Mouse (Mus musculus) brain, adult 2 months (tissue): Measurements from ENCODE around the gene Moap1.
A peak's percentile ranks its signal among the peaks of the same experiment; 100 is the strongest.

Source experiments
- DNase-seq: peaks from one replicate; pipeline ENCODE4 v3.0.0; 2011; ENCODE audit warnings: low read depth, low spot score

Gene Moap1

DNA sequence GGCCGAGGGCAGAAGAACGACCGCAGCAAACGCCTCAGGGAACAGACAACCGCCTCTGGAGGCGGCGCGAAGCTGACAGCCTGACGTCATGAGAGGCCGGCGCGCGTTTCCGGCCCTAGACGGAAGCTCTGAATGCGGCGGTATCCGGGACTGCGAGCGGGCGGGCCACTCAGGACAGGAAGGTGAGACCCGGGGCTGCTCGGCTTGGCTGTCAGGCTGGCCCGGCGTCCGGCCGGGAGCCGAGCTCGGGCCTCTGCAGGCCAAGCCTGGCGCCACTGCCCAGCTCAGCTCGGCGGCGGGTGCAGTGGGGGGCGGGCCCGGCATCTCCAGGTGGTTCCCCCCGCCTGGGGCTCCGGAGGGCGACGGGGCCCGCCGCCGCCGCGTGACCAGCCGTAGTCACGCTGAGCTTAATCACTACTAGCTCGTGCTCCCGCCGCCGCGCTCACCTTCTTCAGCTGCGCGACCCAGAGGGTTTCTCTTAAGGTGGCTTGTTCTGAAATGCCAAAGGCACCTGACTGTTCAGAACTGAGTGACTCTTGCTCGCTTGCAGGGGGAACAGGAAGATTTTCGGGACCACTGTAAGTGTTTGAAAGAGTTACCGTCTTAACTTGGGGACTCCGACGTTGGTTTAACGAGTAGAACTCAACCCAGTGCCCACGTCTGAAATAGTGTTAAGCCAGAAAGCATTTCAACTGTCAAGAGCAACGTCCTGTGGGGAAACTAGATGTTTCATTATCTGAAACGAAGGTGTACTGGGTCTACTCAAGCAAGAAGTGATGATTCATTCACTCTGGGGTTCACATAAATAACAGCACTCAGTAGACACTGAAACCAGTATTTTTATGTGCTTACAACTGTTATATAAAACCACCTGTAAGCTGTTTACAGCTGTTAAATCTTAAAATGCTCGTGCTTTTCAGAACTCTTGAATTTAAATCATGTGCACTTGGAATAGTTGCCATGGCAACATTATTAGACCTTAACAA is at the start of gene Moap1, which contains the start of gene Tmem251:
TSS of gene Moap1 (minus strand) at position 73 of the 986 bp plus-strand sequence.
TSS of gene Tmem251 (plus strand) at position 174 of the 986 bp plus-strand sequence.
- DNase-seq, result peak; percentile 96

DNA sequence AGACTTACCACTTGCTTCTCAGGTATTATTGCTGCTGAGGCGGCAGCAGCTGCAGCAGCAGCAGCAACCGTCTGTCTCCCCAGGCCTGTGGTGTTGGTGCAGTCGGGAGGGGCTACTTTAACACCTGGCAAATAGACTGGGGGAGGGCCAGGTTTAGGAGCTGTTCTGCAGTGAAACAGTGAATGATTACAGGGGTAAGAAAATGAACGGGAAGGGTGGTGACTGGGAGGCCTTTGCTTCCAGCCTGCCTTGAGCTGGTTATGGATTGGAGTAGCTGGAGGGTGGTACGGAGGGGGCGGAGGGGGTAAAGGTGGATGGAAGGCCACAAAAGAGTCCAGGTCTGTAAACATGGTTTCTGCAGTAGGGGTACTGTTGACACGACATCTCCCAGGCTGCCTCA is 44.5 kb upstream of the Moap1 start:
- no peak for DNase-seq

DNA sequence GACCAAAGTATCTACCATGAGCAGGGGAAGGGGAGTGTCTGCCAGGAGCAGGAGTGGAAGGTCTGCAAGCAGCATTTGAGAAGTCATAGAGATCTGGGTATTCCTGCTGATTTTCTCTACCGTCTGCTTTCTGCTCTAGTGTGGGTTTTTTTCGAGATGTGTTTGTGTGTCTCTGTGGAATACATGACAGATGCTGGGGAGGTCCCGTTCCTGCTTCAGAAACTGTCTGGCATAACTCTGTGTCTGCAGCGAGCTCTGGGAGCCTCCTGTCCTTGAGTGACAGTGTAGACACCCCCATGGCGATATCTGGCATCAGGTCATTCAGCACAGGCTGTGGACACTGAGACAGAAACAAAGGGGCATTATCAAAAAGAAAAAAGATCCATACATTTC is 42.1 kb upstream of the Moap1 start:
- peak; percentile 56 for DNase-seq

DNA sequence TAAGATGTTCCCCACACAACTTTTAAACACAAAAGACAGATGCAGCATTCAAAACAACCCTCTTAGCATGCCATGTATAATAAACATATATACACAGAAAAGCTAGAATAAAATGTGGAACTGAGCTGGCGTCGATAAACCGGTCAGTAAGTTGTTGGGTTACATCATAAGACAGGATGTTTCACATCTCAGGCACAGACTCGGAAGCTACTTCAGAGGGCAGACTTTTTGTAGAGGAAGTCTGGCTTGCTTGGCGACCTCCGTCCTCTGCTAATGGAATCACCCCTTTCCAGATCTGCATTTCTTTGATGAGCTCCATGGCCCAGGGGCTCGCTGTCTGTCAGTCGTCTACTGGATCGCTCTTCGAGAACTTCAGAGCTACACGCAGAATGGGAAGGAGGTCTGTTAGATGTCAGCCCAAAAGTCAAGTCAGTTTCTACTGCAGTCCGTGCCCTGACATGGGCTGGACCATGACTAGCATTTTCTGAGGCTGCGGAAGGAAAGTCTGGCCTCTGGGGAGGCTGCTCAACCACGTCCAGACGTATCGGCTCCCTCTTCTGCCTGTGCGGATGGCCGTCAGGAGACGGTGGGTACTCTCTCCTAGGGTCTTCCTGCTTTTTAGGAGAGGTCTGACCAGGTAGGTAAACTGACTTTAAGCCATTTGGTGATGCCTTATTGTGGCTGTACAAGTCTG is 41.6 kb upstream of the Moap1 start:
- DNase-seq, result no peak

DNA sequence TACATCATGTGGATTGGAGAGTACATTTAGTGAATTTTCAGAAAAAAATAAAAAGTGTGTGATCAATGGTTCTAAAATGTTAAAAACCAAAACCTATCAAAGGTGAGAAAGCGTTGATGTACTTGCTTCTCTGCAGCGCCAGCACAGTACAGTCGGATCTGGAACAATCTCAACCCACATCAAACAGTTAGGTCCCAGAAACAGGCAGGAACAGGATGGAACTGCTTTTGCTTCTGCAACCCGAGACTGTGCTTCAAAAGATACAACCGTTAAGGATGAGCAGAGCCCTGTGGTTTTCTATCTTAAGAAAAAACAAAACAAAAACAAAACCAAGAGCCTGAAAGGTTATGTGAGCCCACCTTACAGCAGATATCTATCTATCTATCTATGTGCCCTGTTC is 39.4 kb upstream of the Moap1 start:
- DNase-seq, result peak; percentile 33

DNA sequence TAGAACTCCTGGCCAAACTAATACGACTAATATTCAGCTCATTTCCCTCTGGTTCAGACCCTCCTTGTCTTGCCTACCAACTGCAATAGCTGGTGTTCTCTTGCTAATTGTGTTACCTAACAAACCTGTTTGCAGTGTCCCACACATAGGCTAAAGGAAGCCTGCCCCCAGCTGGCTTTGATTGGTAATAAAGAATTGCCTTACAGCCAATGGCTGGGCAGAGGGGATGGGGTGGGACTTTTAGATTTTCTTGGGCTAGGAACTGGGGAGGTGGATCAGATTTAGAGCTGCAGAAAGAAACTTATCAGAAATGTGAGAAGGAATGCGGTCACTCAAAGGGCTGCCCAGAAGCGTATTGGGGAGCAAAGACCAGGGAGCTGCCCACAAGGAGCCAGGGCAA is 36.0 kb upstream of the Moap1 start:
- DNase-seq, result peak; percentile 39

DNA sequence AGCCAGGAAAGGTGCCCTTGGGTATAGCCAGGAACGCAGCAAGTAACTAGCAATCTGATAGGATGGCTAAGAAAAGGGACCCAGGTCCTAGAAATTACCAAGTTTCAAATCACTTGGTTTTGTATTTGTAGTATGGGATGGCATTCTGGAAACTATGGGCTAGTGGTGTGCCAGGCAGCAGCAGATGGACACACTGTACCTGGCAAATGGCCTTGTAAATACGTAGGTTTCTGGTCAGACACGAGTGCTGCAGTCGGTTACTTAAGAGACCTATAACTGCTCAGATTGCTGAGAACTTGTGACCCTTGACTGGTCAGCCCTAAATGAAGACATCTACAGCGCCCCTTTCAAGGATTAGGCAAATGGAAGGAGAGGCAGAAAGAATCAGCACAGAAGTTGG is 34.7 kb upstream of the Moap1 start:
- DNase-seq, result peak; percentile 51

DNA sequence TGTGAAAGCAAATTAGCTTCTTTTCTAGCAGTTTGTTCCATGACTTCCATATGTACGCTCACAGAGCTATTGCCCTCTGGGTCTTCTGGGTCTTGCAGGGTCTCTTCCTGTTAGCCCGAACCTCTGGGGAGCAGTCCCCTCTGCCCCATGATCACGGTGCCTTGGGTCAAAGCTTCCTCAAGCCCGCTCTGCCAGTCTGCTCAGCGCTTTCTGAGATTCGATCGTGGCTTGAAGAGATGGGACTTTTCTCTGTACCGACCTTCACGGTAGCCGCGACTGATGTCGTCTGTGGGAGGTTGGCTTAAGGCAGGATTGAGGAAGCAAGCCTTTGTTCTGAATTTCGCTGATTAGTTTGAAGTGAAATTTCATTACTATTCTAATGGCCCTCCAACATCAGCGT is 32.6 kb upstream of the Moap1 start:
- DNase-seq, result no peak

DNA sequence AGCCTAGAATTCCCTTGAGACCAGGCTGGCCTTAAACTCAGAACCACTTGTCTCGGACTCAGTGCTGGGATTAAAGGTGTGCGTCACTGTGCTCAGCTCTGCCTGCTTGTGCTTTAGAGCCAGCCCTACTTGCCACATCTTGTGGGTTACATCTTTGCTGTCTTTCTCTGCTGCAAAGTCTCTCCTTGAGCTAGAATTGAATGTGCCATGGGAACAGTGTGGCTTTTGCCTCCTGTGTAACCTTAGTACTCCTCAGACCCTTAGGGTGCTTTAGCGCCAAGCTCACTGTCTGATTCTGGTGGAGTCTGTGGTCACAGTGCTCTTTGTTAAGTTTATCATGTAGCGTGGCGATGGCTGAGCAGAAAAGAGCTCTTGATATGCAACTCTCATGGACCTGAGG is 29.2 kb upstream of the Moap1 start:
- DNase-seq, result no peak

DNA sequence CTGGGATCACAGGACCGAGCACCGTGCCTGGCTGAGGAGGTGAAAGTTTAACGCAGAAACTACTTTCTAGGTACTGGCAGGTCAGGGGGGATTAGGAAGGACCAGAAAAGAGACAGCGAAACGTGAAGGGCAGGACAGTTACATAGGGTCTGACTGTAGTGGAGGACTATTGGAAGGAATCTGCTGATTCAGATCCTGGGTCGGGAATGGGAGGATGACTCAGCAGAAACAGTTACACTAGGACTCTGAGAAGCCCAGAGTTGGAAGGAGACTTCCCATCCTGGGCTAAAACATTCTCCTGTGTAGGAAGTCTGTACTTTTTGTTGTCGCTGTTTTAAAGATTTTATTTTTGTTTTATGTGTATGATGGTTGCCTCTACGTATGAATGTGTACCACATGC is 28.1 kb upstream of the Moap1 start:
- no peak for DNase-seq

DNA sequence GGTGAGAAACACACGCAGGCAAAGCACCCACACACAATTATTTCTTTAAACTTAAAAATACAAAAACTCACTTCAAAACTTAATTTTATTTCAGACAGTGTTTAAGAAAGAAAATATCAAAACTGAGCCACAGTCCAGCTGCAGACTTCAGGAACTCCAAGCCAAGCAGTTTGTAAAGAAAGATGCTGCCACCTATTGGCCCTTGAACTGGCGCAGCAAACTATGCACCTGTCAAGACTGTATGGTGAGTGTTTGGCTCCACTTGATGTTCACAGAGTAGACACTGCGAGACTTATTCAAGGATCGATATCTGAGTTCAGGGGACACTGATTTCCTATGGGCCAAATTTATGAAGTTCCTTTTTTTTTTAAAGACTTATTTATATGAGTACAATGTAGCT is 25.5 kb upstream of the Moap1 start:
- DNase-seq, result no peak

DNA sequence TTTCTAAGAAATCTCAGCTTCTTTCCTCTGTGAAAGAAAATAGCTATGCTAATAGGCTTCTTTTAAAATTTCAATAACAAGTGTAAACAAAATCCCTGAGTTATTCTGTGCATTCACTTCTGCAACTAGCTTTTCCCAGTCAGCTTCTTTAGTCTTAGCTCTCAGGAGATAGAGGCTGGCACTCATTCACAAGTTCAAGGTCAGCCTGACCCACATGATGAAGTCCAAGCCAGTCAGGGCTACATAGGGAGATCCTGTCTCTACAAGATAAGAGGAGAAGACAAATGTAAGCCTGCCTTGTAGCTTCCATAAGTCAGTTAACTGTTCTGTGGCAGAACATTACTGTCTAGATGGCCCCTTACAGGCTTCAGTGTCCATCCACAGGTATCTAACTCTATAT is 20.2 kb upstream of the Moap1 start:
- no peak for DNase-seq

DNA sequence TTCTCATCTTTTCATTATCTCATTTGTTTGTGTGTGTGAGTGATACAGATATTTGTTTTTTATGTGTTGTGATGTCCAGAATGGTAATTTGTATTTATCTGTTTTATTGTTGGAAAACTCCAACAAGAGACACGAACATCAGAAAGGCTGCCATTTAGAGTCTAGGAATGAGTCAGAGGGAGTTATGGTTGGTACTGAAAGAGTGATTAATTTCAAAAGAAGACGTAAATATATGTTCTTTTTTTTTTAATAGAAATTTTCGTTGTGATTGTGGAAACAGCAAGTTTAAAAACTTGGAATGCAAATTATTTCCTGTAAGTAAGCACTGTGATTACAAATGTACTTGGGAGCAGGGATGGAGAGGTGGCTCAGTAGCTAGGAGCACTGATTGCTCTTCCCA is 18.2 kb upstream of the Moap1 start:
- no peak for DNase-seq

DNA sequence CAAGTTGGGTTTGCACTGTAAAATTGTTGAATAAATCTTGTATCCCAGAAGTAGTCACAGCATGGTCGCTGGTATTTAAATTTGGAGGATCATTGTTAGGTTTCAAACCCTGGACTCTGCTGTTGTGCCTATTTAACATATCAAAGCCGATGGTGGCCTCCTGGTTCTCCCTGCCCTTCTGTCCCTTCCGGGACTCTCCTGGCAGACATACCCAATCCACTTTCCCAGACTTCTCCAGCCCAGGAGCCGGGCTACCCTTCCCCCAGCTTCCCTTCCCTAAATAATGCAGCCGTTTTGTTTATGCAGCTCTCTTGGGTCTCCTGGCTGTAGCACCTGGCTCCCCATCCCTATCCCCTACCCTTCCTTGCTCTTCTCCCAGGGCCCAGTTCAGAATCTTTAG is 15.5 kb upstream of the Moap1 start:
- no peak for DNase-seq

DNA sequence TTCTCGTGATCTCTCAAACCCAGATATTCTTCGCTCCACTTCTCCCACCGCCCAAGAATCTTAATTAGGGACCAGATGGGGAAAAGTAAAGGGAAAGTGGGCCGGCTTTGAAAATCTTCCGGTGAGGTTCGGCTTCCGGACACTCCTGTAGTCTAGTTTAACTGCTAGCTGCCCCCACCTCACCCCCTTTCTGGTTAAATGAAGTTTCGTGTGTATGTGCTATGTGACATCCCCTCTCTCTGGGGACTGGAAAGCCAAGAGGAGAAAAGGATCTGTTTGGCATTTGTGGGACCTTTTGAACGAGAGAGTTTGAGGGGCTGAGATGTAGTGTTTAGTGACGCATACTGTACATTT is 14.9 kb upstream of the Moap1 start, which contains the start of gene Gm20604:
TSS of gene Gm20604 (minus strand) at position 270 of the 354 bp plus-strand sequence.
- DNase-seq, result no peak

DNA sequence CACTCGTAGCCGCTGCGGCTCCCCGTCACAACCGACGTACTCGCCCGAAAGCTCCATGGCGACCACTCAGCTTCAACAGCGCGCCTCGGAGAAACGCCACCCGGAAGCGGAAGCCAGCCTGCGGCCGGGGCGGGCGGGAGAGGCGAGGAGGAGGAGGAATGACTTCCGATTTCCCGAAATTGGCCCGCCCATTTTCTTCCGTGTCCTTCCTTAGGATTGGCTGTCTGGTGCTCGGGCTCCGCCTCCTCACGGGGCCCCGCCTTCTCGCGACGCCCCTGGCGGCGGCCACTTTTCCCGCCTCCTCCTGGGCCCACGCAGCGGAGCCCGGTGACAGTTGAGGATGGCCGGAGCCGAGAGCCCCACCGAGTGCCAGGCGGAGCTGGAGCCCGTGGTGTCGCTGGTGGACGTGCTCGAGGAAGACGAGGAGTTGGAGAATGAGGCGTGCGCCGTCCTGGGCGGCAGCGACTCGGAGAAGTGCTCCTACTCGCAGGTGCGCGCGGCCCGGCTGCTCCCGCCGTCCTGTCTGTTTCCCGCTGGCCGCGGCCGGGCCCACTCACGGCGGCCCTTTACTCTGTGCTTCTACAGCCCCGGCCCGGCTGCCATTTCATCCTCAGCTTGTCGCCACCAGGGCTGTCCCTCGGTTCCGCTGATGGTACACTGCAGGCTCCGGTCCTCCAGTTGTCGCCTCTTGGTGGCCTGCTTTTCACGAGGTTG is 14.4 kb upstream of the Moap1 start, which contains the start of the genes Gm28051, Gon7 and Ubr7:
TSS of gene Gm28051 (minus strand) at position 77 of the 714 bp plus-strand sequence.
TSS of gene Gon7 (minus strand) at position 115 of the 714 bp plus-strand sequence.
TSS of gene Ubr7 (plus strand) at position 279 of the 714 bp plus-strand sequence.
- DNase-seq, result peak; percentile 99

DNA sequence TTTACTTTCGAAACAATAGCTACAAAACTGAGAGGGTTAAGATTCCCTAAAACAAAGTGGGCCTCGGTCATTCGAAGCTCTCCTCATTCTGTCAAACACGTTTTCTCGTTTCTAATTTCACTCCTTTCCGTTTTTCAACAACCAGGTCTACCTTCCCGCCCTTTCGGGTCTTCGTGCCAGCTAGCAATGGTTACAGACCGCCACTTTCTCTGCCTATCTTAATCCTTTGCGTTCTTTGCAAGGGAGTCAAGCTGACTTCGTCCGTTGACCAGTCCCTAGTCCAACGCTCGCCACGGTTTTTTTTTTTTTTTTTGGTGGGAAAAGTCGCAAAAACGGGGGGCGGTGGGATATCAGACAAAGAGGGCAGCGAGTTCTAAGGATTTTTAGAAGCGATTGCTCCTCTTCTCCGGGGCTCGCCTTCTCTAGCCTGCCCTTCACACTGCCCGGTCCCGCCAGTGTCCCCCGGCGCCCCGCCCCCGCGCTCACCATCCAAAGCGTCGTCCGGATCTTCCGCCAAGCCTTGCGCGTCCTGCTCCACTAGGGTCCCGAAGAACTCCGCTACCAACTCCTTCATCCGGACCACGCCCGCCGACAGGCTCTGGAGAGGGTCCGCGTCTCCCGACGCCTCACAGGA is 13.7 kb upstream of the Moap1 start:
- no peak for DNase-seq

DNA sequence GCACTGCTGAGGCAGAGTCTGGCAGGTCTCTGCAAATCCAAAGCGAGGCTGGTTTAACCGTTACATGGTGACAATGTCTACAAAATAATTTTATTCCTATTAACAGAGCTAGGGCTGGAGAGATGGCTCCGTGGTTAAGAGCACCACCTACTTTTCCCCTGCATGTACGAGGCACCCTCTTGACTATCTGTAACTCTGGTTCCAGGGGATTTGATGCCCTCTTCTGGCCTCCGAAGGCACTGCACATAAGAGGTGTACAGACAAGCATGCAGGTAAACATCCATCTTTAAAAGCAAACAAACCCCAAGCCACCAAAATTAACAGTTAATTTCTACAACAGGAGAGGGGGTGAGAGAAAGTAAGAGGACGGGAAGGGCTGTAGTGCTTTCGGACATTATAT is 12.8 kb upstream of the Moap1 start:
- no peak for DNase-seq

DNA sequence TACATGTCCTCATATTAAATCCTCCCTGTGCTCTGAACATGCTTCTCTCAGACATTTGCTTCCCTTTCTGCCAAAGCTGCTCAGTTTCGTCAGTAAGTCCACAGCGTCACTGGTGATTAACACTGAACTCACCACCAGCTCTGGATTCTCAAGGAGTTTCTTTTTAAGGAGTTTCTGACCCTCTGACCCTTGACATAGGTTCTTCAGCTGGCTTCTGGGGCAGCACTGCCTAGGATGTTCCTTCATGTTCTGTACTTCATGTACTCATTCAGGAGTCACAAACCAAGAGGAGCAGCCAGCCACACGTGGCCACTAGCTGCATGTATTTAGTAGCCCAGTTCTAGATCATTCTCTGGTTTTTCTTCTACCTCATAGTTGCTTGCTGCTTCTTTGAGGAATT is 4.8 kb upstream of the Moap1 start:
- DNase-seq, result no peak

DNA sequence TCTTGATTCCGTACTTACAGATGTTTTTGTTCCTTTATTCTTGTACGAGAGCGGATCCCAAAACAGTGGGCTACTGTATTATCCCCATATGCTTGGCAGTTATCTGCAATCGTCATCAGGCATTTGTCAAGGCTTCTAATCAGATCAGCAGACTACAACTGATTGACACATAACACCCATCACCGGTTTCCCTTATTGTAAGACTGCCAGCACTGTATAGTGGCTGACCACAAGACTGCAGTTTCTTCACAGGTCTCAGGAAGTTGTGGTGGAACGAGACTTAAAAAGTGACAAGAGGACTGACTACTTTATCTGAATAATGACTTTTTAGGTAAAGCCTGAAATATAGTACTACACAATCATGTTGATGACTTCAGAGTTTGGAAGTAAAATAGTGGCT is 1.4 kb upstream of the Moap1 start:
- DNase-seq, result no peak

DNA sequence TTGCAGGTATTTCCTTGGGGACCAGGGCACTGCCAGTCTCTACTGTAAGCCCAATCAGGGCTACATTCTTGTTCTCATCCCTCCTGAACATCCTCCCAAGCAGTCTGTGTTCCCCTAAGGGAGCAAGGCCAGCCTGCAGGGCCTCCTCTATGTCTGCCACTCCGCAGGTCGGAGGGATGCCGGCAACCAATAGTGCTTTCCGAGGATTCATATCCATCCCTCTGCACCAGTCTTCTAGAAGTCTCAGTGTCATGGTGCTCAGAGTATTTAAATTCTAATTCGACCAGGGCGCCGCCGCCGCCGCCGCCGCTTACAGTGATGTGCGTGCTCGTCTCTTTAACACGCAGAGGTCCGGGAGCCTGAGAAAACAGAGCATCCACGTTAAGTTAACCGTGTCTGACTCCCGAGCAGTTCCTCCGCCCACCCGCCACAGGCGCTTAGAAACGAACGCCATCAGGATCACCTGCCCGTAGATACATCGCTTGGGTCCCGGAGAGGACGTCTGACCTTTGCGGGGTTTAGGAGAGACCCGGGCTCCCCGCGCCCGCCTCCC is 349 bp downstream of the Moap1 start:
- DNase-seq, result no peak
